Mouse (Mus musculus) forebrain, embryonic 12.5 days (tissue): ENCODE results near the gene Ankrd23. TPM values are rescaled to one million over a fixed set of nuclear protein-coding genes. Genes with fewer than 3 reads are reported as not detected.
A peak's percentile ranks its signal among the peaks of the same experiment; 100 is the strongest.
"Not testable (repeated sequence)": the region's sequence is repeated elsewhere in the genome, so short reads cannot be mapped to it uniquely, and the experiment has no call there.

ENCODE experiments used
- ATAC-seq: fragments of 200-750 bp; cut with Nextera tagmentation; 2 replicates; pipeline ENCODE4 v1.8.0; 2017; ENCODE audit warnings: moderate TSS enrichment; ENCODE audit not compliant: low FRiP score
- H3K27ac ChIP-seq: fragments of 300-500 bp; sonication (generic); 2 replicates; pipeline ENCODE4 v1.5.1; 2016; ENCODE audit warnings: mild to moderate bottlenecking
- H3K27me3 ChIP-seq: fragments of 300-500 bp; sonication (generic); 2 replicates; pipeline ENCODE4 v1.6.1; 2016; ENCODE audit warnings: mild to moderate bottlenecking
- H3K36me3 ChIP-seq: fragments of 300-500 bp; sonication (generic); replicated peaks from 2 replicates; pipeline ENCODE4 v1.6.1; 2016; ENCODE audit warnings: mild to moderate bottlenecking
- H3K4me1 ChIP-seq: fragments of 300-500 bp; sonication (generic); 2 replicates; pipeline ENCODE4 v1.6.1; 2016
- H3K4me2 ChIP-seq: fragments of 300-500 bp; sonication (generic); 2 replicates; pipeline ENCODE4 v1.6.1; 2016; ENCODE audit warnings: mild to moderate bottlenecking, moderate library complexity
- H3K4me3 ChIP-seq: fragments of 300-500 bp; sonication (generic); replicated peaks from 2 replicates; pipeline ENCODE4 v1.5.1; 2016; ENCODE audit warnings: mild to moderate bottlenecking
- H3K9ac ChIP-seq: fragments of 300-500 bp; sonication (generic); 2 replicates; pipeline ENCODE4 v1.6.1; 2016; ENCODE audit warnings: mild to moderate bottlenecking
- H3K9me3 ChIP-seq: fragments of 300-500 bp; sonication (generic); 2 replicates; pipeline ENCODE4 v1.6.1; 2016
- WGBS: fragments of 180-500 bp; shearing (Covaris S2); methylation state at CpG from one replicate; pipeline ENCODE4 v1.1.7; 2016; 5-methylcytosine and 5-hydroxymethylcytosine counted together
- polyA plus RNA-seq: library from polyadenylated mRNA; unstranded; fragments of >200 nt; fragmentation: Nextera tagmentation; extraction: Ambion mirVana; gene quantifications from 2 replicates; pipeline ENCODE4 v1.2.1, GENCODE M21; 2016

The Ankrd23 gene
- polyA plus RNA-seq = 14.8 and 15.0 TPM in 2 replicates

DNA sequence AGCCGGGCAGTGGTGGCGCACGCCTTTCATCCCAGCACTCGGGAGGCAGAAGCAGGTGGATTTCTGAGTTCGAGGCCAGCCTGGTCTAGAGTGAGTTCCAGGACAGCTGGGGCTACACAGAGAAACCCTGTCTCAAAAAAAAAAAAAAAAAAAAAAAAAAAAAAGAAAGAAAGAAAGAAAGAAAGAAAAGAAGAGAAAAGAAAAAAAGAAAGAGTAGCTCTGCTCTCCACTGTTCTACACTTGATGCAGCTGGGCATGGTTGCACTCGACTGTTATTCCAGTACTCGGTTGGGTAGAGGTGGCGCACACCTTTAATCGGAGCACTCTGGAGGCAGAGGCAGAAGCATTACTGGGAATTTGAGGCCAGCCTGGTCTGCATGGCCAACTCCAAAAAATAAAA is at the start of gene Ankrd23:
Gene Ankrd23 (minus strand): TSS at position 101 of the 400 bp plus-strand sequence.
- H3K4me1 ChIP-seq, H3K27me3 ChIP-seq, H3K4me3 ChIP-seq, H3K9ac ChIP-seq, ATAC-seq, H3K9me3 ChIP-seq, H3K4me2 ChIP-seq: not testable (repeated sequence)
- Histone ChIP-seq H3K36me3 (peaks cover 31% of the 10 kb centered on the region), H3K27ac (peak within 1 kb of the TSS; percentile 66)
- WGBS = 96% methylated on average over 9 of the region's 9 CpGs

DNA sequence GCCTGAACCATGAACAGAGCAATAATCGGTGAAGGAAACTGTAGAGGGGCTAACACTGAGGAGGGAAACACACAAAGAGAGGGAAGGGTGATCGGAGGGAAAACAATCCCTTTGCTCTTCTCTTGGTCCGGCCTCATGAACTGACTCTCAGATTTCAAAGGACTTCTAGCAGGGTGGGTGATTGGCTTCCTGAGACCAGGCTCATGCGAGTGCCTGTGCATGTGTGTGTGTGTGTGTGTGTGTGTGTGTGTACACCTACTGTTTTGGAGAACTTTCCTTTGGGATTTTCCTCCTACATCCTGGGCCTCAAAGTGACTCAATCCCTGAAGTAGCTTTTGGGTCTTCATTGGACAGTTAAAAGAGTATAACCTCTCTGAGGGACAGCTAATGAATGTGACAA is 49.6 kb upstream of the Ankrd23 start:
- WGBS = 37% methylated on average over 4 of the region's 4 CpGs

DNA sequence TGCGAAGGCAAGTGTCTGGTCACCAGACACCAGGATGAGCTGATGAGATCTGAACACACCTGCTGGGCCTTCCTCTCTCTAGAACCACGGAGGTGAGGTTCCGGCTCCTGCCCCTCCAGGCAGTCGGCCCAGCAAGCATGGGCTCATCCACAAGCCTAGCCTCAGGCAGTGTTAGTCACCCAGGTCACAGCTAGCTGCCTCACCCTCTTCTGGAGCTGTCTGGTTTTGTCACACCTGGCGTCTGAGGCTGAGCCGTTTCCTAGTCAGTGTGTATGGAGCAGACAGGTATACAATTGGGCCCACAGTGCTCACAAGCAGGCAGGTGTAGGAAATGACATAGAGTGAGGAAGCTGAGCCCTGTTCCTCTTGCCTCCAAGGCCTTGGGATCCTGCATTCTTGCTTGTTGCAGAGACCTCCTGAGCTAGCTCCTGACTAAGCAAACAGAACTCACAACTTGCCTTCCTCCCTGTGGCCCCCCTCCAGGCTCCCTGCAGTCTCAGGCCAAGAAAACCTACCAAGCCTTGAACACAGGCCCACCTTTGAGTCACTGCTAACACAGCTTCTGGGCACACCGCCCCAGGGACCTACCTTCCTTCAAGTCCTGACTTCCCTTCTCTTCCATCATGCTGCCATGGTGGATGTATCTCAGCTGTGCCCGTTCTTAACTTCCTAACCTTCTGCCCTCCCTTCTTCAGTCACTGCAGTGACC is 46.9 kb upstream of the Ankrd23 start:
- 82% methylated on average over 8 of the region's 8 CpGs for WGBS
- no peak overlapping the region for H3K27ac ChIP-seq
- H3K9ac ChIP-seq = no peak overlapping the region
- H3K4me1 ChIP-seq = peaks cover 26% of the 10 kb centered on the region
- no peak overlapping the region for H3K4me3 ChIP-seq
- no peak overlapping the region for H3K4me2 ChIP-seq
- no peaks in the 10 kb centered on the region for H3K9me3 ChIP-seq
- ATAC-seq = no peak
- H3K27me3 ChIP-seq = peaks cover 82% of the 10 kb centered on the region
- no peaks in the 10 kb centered on the region for H3K36me3 ChIP-seq

More for the DNA sequence above, 49.6 kb upstream of the Ankrd23 start:
- Histone ChIP-seq H3K27me3 (peaks cover 79% of the 10 kb centered on the region), H3K27ac (no peak overlapping the region), H3K9ac (no peak overlapping the region), H3K36me3 (no peaks in the 10 kb centered on the region), H3K4me1 (peaks cover 11% of the 10 kb centered on the region), H3K4me2 (no peak overlapping the region), H3K9me3 (no peaks in the 10 kb centered on the region), H3K4me3 (no peak overlapping the region)
- no peak for ATAC-seq

DNA sequence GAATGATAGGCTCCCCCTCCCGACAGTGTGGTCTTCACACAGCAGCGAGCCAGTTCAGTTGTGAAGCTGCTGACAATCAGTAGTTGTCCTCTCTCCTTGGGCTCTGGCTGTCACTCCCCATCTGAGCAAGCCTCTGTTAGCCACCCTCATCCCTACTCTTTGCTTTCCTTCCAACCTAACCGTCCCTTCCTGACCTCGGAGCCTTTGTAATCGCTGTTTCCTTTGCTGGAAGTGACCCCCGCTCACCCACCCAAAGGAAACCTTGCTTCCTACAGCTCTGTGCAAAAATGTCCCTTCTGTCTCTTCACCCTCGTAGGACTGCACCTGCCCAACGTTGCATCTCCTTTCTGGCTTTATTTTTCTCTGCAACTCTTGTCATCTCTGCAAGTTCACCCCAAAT is 45.5 kb upstream of the Ankrd23 start:
- Histone ChIP-seq H3K4me2 (no peak overlapping the region), H3K27me3 (peaks cover 84% of the 10 kb centered on the region), H3K27ac (no peak overlapping the region), H3K4me1 (peaks cover 23% of the 10 kb centered on the region), H3K36me3 (no peaks in the 10 kb centered on the region), H3K9me3 (no peaks in the 10 kb centered on the region), H3K9ac (no peak overlapping the region), H3K4me3 (no peak overlapping the region)
- 74% methylated on average over 8 of the region's 8 CpGs for WGBS
- no peak for ATAC-seq

DNA sequence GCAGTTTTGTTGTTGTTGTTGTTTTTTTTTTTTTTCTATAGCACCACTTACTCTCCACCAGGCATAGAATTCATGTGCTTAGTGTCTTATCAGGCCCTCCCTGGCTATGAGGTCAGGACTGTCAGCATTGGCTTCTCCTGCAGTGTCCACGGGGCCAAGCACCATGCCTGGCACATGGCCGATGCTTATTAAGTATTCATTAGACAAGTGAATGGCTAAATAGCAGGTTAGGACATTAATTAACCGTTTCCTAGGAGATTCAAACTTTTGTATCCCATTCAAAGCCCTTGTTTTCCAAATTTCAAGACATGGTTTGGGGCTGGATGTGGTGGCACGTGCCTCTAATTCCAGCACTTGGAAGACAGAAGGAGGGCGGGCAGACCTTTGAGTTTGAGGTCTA is 44.6 kb upstream of the Ankrd23 start:
- no peak for ATAC-seq
- Histone ChIP-seq H3K4me1 (peaks cover 26% of the 10 kb centered on the region), H3K27ac (peak overlapping the region; percentile 81), H3K4me2 (no peak overlapping the region), H3K9me3 (no peaks in the 10 kb centered on the region), H3K9ac (no peak overlapping the region), H3K27me3 (peaks cover 83% of the 10 kb centered on the region), H3K4me3 (no peak overlapping the region), H3K36me3 (no peaks in the 10 kb centered on the region)
- WGBS = 25% methylated on average over 5 of the region's 5 CpGs

DNA sequence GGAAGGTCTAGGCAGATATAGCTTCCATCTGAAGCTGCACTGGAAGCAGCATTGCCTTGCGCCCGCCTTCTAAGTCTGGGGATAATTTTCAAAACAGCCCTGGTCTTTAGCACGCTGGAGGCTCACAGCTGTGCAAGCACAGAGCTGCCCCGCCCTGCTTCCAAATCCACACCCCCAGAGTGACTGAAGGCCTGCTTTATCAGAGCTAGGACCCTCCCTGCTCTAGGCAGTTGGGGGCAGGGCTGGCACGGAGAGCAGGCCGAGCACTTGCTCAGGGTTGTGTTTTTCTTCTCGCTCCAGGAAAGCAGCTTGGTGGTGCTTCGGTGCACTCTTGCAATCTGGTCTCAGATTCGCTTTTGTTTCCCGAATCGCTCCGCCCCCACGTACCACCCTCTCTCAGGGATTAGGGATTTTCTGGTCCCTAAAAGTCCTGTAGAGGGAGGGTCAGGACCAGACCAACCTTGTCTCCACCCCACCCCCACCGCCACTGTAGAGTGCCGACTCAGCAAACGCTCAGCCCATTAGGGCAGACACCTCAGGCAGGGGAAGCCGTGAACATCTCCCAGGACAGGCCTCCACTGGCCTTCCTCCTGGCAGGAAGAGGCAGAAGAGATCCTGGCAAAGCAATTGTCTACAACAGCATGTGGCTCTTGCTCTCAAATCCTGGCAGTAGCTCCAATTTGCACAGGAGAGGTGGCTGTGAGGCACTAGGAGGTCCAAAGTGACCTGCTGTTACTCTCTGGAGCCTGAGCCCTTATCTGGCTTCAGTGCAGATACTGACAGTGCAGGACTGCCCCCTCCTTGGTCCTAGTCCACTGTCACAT is 43.9 kb upstream of the Ankrd23 start:
- no peaks in the 10 kb centered on the region for H3K9me3 ChIP-seq
- H3K27me3 ChIP-seq = peaks cover 77% of the 10 kb centered on the region
- H3K27ac ChIP-seq = peak overlapping the region; percentile 81
- peaks cover 33% of the 10 kb centered on the region for H3K4me1 ChIP-seq
- peak overlapping the region; percentile 40; the same call in 1 of the 2 replicates for H3K9ac ChIP-seq
- under 1% methylated on average over 17 of the region's 17 CpGs for WGBS
- ATAC-seq = peak; percentile 88
- peak overlapping the region; percentile 14; the same call in 1 of the 2 replicates for H3K4me3 ChIP-seq
- H3K4me2 ChIP-seq = peak overlapping the region; percentile 48
- H3K36me3 ChIP-seq = no peaks in the 10 kb centered on the region

DNA sequence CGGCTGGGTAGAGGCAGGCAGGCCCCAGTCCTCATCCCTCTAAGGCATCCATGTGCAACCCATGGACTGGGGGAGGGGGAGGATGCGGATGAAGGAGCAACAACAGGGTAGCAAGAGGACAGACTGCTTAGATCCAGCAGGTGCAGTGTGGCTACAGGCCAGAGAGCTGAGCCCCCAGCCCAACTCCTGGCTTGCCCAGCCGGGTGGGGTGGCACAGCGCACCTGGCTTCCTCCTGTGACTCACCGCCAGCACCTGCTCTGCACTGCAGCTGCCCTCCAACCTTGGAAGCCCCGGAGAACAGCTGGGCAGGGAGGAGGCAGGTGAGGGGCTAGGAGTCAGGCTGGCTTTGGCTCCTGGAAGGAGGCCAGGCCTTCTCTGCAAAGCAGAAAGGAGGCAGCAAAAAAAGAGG is 43.3 kb upstream of the Ankrd23 start:
- Histone ChIP-seq H3K27me3 (peaks cover 73% of the 10 kb centered on the region), H3K27ac (peak overlapping the region; percentile 81), H3K9ac (peak overlapping the region; percentile 40; the same call in 1 of the 2 replicates), H3K9me3 (no peaks in the 10 kb centered on the region), H3K4me1 (peaks cover 35% of the 10 kb centered on the region), H3K4me2 (peak overlapping the region; percentile 48), H3K36me3 (no peaks in the 10 kb centered on the region), H3K4me3 (no peak overlapping the region)
- peak; percentile 44 for ATAC-seq
- 8% methylated on average over 6 of the region's 6 CpGs for WGBS

DNA sequence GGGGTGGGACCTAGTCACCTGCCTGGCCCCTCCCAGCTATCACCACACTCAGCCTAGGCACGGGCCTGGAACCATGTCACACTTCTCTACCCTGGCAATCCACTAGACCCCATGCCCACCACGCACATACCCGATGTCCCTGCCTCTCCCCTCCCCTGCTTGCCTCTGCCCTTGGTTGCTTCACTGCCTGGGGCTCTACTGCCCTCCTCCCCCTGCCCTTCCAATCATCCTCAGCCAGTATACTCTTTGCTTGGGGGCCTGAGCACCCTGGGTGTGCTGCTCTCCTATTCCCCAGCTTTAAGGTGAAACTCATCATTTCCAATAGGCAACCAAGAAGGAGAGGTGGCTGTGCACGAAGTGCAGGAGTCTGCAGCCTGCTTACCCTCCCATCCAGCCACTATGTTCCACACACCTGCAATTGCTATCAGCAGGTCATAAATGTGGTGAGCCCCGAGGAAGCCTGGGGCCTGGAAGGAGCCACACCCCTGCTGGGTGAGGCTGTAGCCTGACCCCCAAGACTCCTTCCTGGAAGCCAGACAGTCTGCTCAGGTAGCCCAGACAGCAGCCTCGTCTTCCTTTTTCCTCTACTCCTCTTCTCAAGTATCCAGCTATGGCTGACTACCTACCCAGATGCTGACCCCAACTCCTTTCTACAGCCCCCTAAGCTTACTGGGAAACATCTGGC is 40.5 kb upstream of the Ankrd23 start:
- no peak overlapping the region for H3K4me3 ChIP-seq
- no peak overlapping the region for H3K9ac ChIP-seq
- H3K27me3 ChIP-seq = peaks cover 47% of the 10 kb centered on the region
- no peak overlapping the region for H3K27ac ChIP-seq
- H3K4me2 ChIP-seq = no peak overlapping the region
- peaks cover 35% of the 10 kb centered on the region for H3K4me1 ChIP-seq
- H3K36me3 ChIP-seq = no peaks in the 10 kb centered on the region
- no peak for ATAC-seq
- no peaks in the 10 kb centered on the region for H3K9me3 ChIP-seq
- WGBS = 76% methylated on average over 6 of the region's 6 CpGs

DNA sequence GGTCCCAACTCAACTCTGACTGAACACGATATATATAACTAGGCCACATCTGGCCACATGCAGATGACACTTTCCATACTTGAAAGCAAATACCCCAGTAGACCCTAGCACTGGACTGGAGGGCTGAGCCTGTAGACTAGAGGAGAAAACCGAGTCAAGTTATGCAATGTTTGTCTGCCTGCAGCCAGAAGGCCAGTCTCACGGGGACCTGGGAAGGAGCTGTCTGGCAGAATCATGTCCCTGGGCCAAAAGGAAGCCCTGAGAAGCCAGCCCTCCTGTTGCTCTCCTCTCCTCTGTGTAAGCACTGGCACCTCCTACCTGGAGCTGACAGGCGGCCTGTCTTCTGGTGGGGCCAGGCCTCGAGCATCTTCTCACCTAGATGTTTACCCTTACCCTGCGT is 38.7 kb upstream of the Ankrd23 start:
- Histone ChIP-seq H3K27me3 (peaks cover 49% of the 10 kb centered on the region), H3K27ac (no peak overlapping the region), H3K9ac (no peak overlapping the region), H3K36me3 (no peaks in the 10 kb centered on the region), H3K4me2 (no peak overlapping the region), H3K9me3 (no peaks in the 10 kb centered on the region), H3K4me1 (peaks cover 22% of the 10 kb centered on the region), H3K4me3 (no peak overlapping the region)
- no peak for ATAC-seq
- 73% methylated on average over 6 of the region's 6 CpGs for WGBS

DNA sequence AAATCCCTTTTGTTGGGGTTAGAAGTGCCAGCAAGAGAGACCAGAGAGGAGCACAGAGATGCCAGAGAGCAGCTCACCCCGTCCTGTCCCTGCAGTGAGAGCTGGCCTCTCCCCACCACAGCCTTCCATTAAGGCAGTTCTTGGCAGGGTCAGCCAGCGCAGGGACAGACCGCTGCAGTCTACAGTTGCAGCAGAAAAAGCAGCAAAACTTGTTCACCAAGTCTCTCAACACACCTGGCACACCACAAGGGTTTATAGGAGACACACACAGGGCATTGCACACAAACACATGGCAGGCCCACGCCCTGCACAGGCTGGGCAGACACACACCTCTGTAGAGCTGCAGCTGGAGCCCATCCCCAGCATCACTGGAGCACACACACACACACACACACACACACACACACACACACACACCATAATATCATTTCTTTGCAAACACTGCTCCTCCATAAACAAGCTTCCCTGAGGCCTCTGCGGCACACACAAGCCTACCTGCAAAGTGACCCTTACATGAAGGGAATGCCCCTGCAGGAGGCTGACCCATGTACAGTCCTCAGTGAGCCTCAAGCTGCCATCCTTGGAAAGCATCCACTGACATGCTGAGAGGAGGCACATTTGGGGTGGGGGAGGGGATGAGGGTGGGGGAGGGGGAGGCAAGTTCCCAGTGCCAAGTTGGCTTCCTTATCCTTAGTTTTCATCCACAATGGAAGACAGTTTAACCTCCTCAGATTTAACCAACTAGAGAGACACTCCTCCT is 37.7 kb upstream of the Ankrd23 start:
- Histone ChIP-seq H3K4me2 (no peak overlapping the region), H3K27ac (no peak overlapping the region), H3K27me3 (peaks cover 41% of the 10 kb centered on the region), H3K9ac (0 out of 2 replicates have a peak overlapping the region, but pooled peaks have one; percentile 18), H3K36me3 (no peaks in the 10 kb centered on the region), H3K9me3 (no peaks in the 10 kb centered on the region), H3K4me1 (peaks cover 13% of the 10 kb centered on the region), H3K4me3 (no peak overlapping the region)
- 80% methylated on average over 5 of the region's 5 CpGs for WGBS
- ATAC-seq = no peak

DNA sequence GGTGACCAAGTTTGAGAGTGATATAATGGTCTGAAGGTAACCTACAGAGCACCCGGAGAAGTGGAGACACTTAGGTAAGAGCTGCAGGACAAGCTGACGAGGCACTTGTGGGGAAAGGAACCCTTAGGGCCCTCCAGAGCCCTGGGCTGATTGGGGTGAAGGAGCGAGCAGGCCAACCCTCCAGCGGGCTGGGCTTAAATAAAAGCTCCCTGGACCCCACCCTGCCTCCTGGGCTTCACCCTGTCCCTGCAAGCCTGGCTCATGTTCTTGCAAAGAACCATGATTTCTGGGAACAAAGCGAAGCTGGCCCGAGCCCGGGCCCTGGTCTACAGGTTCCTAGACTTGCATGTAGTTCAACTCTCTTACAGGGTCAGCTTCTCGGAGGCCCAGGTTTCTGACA is 36.8 kb upstream of the Ankrd23 start:
- peaks cover 12% of the 10 kb centered on the region for H3K4me1 ChIP-seq

More for the DNA sequence above, 36.8 kb upstream of the Ankrd23 start:
- Histone ChIP-seq H3K4me3 (no peak overlapping the region), H3K27me3 (peaks cover 34% of the 10 kb centered on the region), H3K9ac (no peak overlapping the region), H3K27ac (no peak overlapping the region), H3K4me2 (no peak overlapping the region), H3K9me3 (no peaks in the 10 kb centered on the region), H3K36me3 (no peaks in the 10 kb centered on the region)
- no peak for ATAC-seq
- WGBS = 87% methylated on average over 8 of the region's 8 CpGs
